Mouse (Mus musculus) left cerebral cortex, adult 2 months (tissue): ENCODE data around the gene Flt3l. TPM values are rescaled to one million over a fixed set of nuclear protein-coding genes. Genes with fewer than 3 reads are reported as not detected.

Experiments
- DNase-seq, 2 experiments: peaks; one replicate each; pipeline ENCODE4 v3.0.0; 2021 to 2022; ENCODE audit warnings: low spot score in 2 of 2, mixed read lengths in 1 of 2; ENCODE audit errors: extremely low spot score in 1 of 2
- H3K27ac ChIP-seq: fragments of 200-600 bp; 2 replicates; pipeline ENCODE4 v1.8.1; 2022
- H3K4me3 ChIP-seq: fragments of 200-600 bp; 2 replicates; pipeline ENCODE4 v1.8.1; 2022
- CTCF ChIP-seq: fragments of 200-600 bp; IDR thresholded peaks from 2 replicates; pipeline ENCODE4 v1.8.1; 2022; ENCODE audit warnings: antibody characterized with exemption, mild to moderate bottlenecking, moderate library complexity
- intact Hi-C: fragments of 180-260 bp; cut with DNase I; formaldehyde crosslinking; loops from one replicate; pipeline ENCODE4 v1.15.1; 2025
- total RNA-seq, 2 experiments: library from RNA; stranded (reverse); gene quantifications; 2 replicates each; pipeline ENCODE4 v1.2.3; 2021

The Flt3l gene
- total RNA-seq, 2 experiments from 2014 or later, result 6.7 to 8.8 TPM

- TF ChIP-seq CTCF, result no peak
- no peak overlapping the region for H3K27ac ChIP-seq
- no peak for DNase-seq
- no peak overlapping the region for H3K4me3 ChIP-seq
- intact Hi-C loops, result no loop called here
Observed at GRCm38 (mm10) chr7:45137171-45138006, 1.2 kb upstream of the Flt3l start.

DNA sequence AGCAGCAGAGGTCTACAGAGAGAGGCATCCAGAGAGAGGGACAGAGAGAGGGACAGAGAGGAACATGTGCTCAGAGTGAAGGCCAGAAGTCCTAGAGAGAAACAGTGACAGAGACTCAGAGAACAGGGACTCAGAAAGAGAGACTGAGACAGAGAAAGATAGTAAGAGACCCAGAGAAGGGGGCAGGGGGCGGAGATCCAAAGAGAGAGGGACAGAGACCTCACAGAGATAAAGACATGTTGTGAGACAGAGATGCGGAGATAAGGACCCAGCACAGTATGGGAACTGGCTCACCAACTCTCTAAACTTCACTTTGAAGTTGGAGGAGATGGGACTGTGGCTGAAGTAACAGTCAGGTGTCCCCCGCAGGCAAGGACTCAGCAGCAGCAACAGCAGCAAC lies 862 bp downstream of the Flt3l start:
- intact Hi-C loops, result no loop called here
- TF ChIP-seq CTCF, result no peak
- Histone ChIP-seq H3K27ac (no peak overlapping the region), H3K4me3 (peak overlapping the region; percentile 64; the same call in 1 of the 2 replicates)
- DNase-seq, result no peak

- TF ChIP-seq CTCF, result no peak
- Histone ChIP-seq H3K27ac (no peak overlapping the region), H3K4me3 (no peak overlapping the region)
- intact Hi-C loops, result no loop called here
- no peak for DNase-seq
Observed at GRCm38 (mm10) chr7:45134544-45135026, 1.6 kb downstream of the Flt3l start.

DNA sequence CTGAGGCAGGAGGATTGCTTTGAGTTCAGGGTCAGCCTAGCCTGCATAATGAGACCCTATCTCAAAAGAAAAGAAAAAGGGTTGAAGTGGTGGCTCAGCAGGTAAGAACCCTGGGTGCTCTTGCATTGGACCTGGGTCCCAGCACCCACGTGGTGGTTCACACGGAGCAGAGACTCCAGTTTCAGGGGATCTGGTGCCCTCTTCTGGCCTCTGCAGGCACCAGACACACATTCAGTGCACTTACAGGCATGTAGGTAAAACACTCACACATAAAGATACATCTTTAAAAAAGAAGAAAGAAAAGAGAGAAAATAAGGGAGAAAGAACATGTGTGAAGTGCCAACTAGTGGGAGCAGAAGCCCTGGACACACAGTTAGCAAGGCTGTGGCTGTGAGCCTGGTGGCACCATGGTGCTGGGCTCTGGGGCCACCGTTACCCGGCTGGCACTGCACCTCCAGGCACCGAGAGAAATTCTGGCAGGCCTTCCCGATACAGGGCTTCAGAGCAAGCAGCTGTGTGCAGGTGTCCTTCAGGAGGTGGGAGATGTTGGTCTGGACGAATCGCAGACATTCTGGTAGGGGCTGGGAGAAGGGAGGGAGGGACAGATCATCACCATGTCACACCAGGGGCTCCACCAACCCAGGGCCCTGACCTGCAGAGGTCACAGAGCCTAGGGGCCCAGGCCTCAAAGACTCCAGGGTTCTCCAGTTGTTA lies 2.6 kb downstream of the Flt3l start:
- H3K4me3 ChIP-seq, result no peak overlapping the region
- TF ChIP-seq CTCF, result peak; percentile 25
- intact Hi-C loops, result no loop called here
- no peak overlapping the region for H3K27ac ChIP-seq
- no peak for DNase-seq

GRCm38 (mm10) chr7:45131850-45132249 lies 4.4 kb downstream of the Flt3l start:
- intact Hi-C loops, result no loop called here
- no peak overlapping the region for H3K4me3 ChIP-seq
- no peak for DNase-seq
- H3K27ac ChIP-seq, result no peak overlapping the region
- TF ChIP-seq CTCF, result no peak

GRCm38 (mm10) chr7:45129776-45130512 lies 6.3 kb downstream of the Flt3l start:
- TF ChIP-seq CTCF, result no peak
- no peak for DNase-seq
- H3K27ac ChIP-seq, result peak overlapping the region; percentile 80
- peak overlapping the region; percentile 53 for H3K4me3 ChIP-seq
- intact Hi-C loops, result loop anchor here (2.0 to 10.0 kb wide), 3 partner anchors 25 to 275 kb away; partner anchors contain the start of genes Aldh16a1, Pih1d1 and Pnkp

- H3K4me3 ChIP-seq, result peak overlapping the region; percentile 53
Observed at GRCm38 (mm10) chr7:45129318-45129717, 6.9 kb downstream of the Flt3l start.

DNA sequence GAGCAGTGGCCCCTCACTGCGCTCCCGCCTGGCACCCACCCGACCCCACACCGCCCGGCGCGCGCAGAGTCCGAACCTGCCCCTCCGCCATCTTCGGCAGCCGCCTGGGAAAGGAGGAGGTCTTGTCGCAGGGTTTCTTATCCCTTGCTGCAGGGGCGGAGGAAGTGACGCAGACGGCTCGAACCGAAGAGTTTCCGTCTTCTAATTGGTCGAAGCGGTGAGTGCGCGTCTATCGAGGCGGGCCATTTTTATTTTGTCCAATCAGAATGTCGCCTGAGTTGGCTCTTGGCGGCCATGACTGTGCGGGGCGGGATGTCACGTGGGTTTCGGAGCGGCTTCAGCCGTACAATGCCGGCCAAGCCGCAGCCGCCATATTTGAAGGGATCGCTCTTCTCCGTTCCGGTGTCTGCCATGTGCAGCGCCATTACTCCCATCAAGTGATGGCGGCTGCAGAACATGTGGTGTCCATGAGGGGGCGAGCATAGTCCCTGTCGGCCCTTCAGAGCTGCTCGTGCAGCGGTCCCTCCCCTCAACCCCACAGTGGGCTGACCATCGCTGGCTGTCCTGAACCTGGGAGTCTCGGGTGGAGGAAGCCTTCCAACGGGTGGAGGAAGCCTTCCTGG lies 7.5 kb downstream of the Flt3l start, which contains the start of gene Rpl13a:
Gene Rpl13a (minus strand): TSS at position 138 of the 623 bp plus-strand sequence.
- Histone ChIP-seq H3K27ac (peak within 1 kb of the TSS; percentile 93), H3K4me3 (peak within 1 kb of the TSS; percentile 85)
- peak; percentile 72 for TF ChIP-seq CTCF
- DNase-seq, result peak; percentile 98 to 99
- intact Hi-C loops, result loop anchor here (2.0 to 10.0 kb wide), 3 partner anchors 26 to 274 kb away; partner anchors contain the start of genes Aldh16a1, Pih1d1 and Pnkp

More at GRCm38 (mm10) chr7:45129318-45129717, 6.9 kb downstream of the Flt3l start:
- TF ChIP-seq CTCF, result no peak
- intact Hi-C loops, result loop anchor here (2.0 to 10.0 kb wide), 3 partner anchors 25 to 275 kb away; partner anchors contain the start of genes Aldh16a1, Pih1d1 and Pnkp
- H3K27ac ChIP-seq, result peak overlapping the region; percentile 80
- no peak for DNase-seq

GRCm38 (mm10) chr7:45127700-45128224 lies 8.5 kb downstream of the Flt3l start:
- TF ChIP-seq CTCF, result no peak
- intact Hi-C loops, result loop anchor here (2.0 to 10.0 kb wide), 3 partner anchors 27 to 273 kb away; partner anchors contain the start of genes Aldh16a1, Pih1d1 and Pnkp
- peak overlapping the region; percentile 93 for H3K27ac ChIP-seq
- peak overlapping the region; percentile 85 for H3K4me3 ChIP-seq
- DNase-seq, result no peak

- no peak for DNase-seq
- peak overlapping the region; percentile 85 for H3K4me3 ChIP-seq
- peak; percentile 31 for TF ChIP-seq CTCF
- intact Hi-C loops, result loop anchor here (10.0 kb wide), 1 partner anchor 272 kb away; the partner anchor contains the start of gene Pnkp
- H3K27ac ChIP-seq, result peak overlapping the region; percentile 93; the same call in 1 of the 2 replicates
Observed at GRCm38 (mm10) chr7:45126844-45127699, 9.2 kb downstream of the Flt3l start.
